Mouse (Mus musculus): ENCODE results near the gene Cyb5rl. TPM values are rescaled to one million over a fixed set of nuclear protein-coding genes. Genes with fewer than 3 reads are reported as not detected.

Gene Cyb5rl
- total and polyA plus RNA-seq, 3 experiments: 12.6 to 25.9 (median 21.9) TPM

DNA sequence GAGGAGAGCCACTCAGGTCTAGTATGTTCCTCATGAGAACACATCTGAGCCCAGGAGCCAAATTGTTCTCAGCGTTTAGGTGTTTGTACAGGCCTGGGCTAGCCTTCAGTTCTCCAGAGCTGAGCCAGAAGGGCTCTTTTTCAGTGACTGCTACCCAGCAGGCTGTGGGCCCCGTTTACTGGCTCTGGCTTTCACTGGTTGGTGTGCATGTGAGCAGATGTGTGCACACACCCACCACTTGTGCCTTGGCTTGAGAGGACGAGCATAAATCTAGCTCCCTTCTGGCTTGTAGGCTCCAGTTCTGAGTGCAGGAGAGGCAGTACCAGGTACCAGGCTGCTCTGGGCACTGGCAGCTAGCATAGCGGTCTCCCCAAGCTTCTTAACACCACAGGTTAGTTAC is 28.5 kb upstream of the Cyb5rl start:
- TF ChIP-seq POLR2A (IDR thresholded peaks at IDR 0.05; ENCODE audit: insufficient read depth, low read depth, low read length): no peak
- no peak for TF ChIP-seq CTCF (IDR thresholded peaks at IDR 0.05)
- TF ChIP-seq EP300 (IDR thresholded peaks at IDR 0.05; ENCODE audit: insufficient read depth, low read depth, low read length): no peak
- Histone ChIP-seq H3K36me3 (ENCODE audit: control insufficient read depth, insufficient read depth, low read length) (no peaks in the 10 kb centered on the region), H3K4me3 (no peak overlapping the region), H3K9ac (ENCODE audit: low read depth, low read length) (no peak overlapping the region), H3K4me1 (ENCODE audit: control insufficient read depth, insufficient read depth, low read length) (no peaks in the 10 kb centered on the region), H3K27ac (no peak overlapping the region), H3K79me2 (replicated peaks; ENCODE audit: control insufficient read depth, insufficient read depth, low read length) (no peaks in the 10 kb centered on the region), H3K27me3 (ENCODE audit: control insufficient read depth, insufficient read depth, low read length) (no peaks in the 10 kb centered on the region)
- no peak for DNase-seq
- 84% methylated on average over 4 of the region's 4 CpGs for WGBS
- intact Hi-C loops (cut with DNase I): no loop called here

DNA sequence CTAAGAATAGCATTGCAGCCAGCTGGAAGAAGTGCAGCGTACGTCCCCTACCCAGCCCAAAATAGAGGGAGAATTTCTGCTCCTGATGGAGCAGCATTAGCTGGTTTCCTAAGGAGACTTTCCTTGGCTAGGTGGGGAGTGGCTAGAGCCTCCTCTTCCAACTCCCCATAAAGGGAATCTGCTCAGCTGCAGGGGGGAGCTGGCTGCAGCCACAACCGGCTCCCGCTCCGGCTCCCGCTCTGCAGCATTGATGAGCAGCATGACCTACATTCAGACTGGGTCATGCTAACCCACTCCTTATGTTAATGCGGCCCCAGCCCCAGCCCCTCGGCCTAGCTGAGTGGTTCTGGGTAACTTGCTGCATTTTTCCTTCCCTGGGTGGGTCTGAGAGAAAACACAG is 27.5 kb upstream of the Cyb5rl start:
- Histone ChIP-seq H3K27ac (no peak overlapping the region), H3K27me3 (ENCODE audit: control insufficient read depth, insufficient read depth, low read length) (no peaks in the 10 kb centered on the region), H3K36me3 (ENCODE audit: control insufficient read depth, insufficient read depth, low read length) (no peaks in the 10 kb centered on the region), H3K9ac (ENCODE audit: low read depth, low read length) (no peak overlapping the region), H3K79me2 (replicated peaks; ENCODE audit: control insufficient read depth, insufficient read depth, low read length) (no peaks in the 10 kb centered on the region), H3K4me1 (ENCODE audit: control insufficient read depth, insufficient read depth, low read length) (no peaks in the 10 kb centered on the region), H3K4me3 (no peak overlapping the region)
- intact Hi-C loops (cut with DNase I): no loop called here
- 79% methylated on average over 8 of the region's 8 CpGs for WGBS
- no peak for TF ChIP-seq POLR2A (IDR thresholded peaks at IDR 0.05; ENCODE audit: insufficient read depth, low read depth, low read length)
- TF ChIP-seq CTCF (IDR thresholded peaks at IDR 0.05): no peak
- TF ChIP-seq EP300 (IDR thresholded peaks at IDR 0.05; ENCODE audit: insufficient read depth, low read depth, low read length): no peak
- no peak for DNase-seq

DNA sequence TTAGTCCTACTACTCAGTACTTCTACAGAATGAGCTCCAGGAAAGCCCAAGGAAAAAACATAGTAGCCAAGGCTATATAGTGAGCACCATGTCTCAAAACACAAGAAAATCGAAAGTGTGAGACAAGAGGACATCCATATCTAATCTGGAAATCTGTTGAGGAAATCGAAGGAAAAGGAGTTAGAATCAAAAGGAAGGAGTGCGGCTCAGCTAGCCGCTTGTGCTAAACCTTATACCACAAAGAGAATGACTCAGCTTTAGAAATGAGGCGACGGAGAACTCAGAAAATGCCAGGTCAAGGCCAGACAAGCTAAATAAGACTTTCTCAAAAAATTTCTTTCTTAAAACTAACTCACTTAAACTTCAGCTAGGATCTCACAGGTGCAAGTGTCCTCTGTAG is 24.5 kb upstream of the Cyb5rl start:
- Histone ChIP-seq H3K79me2 (replicated peaks; ENCODE audit: control insufficient read depth, insufficient read depth, low read length) (no peaks in the 10 kb centered on the region), H3K4me1 (ENCODE audit: control insufficient read depth, insufficient read depth, low read length) (no peaks in the 10 kb centered on the region), H3K4me3 (no peak overlapping the region), H3K9ac (ENCODE audit: low read depth, low read length) (no peak overlapping the region), H3K36me3 (ENCODE audit: control insufficient read depth, insufficient read depth, low read length) (no peaks in the 10 kb centered on the region), H3K27ac (no peak overlapping the region), H3K27me3 (ENCODE audit: control insufficient read depth, insufficient read depth, low read length) (no peaks in the 10 kb centered on the region)
- DNase-seq: no peak
- 72% methylated on average over 6 of the region's 6 CpGs for WGBS
- intact Hi-C loops (cut with DNase I): no loop called here
- no peak for TF ChIP-seq CTCF (IDR thresholded peaks at IDR 0.05)
- TF ChIP-seq POLR2A (IDR thresholded peaks at IDR 0.05; ENCODE audit: insufficient read depth, low read depth, low read length): no peak
- no peak for TF ChIP-seq EP300 (IDR thresholded peaks at IDR 0.05; ENCODE audit: insufficient read depth, low read depth, low read length)

DNA sequence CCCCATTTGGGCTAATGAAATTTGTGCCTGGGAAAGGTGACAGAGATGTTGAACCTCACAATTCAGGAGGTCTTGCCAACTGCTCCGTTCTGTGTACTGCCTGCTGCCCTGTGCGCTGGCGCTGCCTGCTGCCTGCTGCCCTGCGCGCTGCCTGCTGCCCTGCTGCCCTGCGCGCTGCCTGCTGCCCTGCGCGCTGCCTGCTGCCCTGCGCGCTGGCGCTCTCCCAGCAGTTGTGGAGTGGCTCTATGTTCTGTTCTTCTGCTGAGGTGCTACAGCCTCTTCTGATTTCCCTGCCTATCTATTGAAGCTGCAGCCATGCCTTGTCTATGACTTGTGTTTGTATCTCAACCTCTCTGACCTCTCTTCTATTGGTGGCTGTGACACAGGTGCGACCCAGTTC is 21.6 kb upstream of the Cyb5rl start:
- WGBS: 93% methylated on average over 13 of the region's 13 CpGs
- H3K9ac ChIP-seq (ENCODE audit: low read depth, low read length): no peak overlapping the region
- no peaks in the 10 kb centered on the region for H3K27me3 ChIP-seq (ENCODE audit: control insufficient read depth, insufficient read depth, low read length)
- H3K4me1 ChIP-seq (ENCODE audit: control insufficient read depth, insufficient read depth, low read length): no peaks in the 10 kb centered on the region
- H3K79me2 ChIP-seq (replicated peaks; ENCODE audit: control insufficient read depth, insufficient read depth, low read length): no peaks in the 10 kb centered on the region
- TF ChIP-seq CTCF (IDR thresholded peaks at IDR 0.05) (no peak), POLR2A (IDR thresholded peaks at IDR 0.05; ENCODE audit: insufficient read depth, low read depth, low read length) (no peak), EP300 (IDR thresholded peaks at IDR 0.05; ENCODE audit: insufficient read depth, low read depth, low read length) (no peak)
- no peak for DNase-seq
- H3K4me3 ChIP-seq: no peak overlapping the region
- H3K36me3 ChIP-seq (ENCODE audit: control insufficient read depth, insufficient read depth, low read length): no peaks in the 10 kb centered on the region
- intact Hi-C loops (cut with DNase I): no loop called here
- H3K27ac ChIP-seq: no peak overlapping the region

DNA sequence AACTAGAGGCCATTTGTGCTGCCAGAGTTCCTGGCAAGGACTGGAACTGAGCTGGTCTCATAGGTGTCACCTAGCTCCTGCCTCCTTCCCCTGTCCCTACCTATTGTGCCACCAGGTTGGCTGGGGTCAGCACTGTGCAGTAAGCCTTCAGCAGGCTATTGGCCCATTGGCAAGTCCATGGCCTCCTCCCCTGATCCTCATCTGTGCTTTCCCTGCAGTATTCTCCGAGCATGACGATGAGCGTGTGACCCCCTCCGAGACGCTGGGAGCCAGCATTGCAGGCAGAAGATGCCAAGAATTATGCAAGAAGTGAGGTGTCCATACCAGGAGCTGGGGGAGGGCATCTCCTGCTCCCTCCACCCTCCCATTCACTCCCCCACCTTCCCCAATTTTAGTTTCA is 19.0 kb upstream of the Cyb5rl start:
- H3K4me1 ChIP-seq (ENCODE audit: control insufficient read depth, insufficient read depth, low read length): no peaks in the 10 kb centered on the region
- no peak overlapping the region for H3K4me3 ChIP-seq
- H3K27me3 ChIP-seq (ENCODE audit: control insufficient read depth, insufficient read depth, low read length): no peaks in the 10 kb centered on the region
- no peak overlapping the region for H3K9ac ChIP-seq (ENCODE audit: low read depth, low read length)
- no peak overlapping the region for H3K27ac ChIP-seq
- no peaks in the 10 kb centered on the region for H3K79me2 ChIP-seq (replicated peaks; ENCODE audit: control insufficient read depth, insufficient read depth, low read length)
- no peaks in the 10 kb centered on the region for H3K36me3 ChIP-seq (ENCODE audit: control insufficient read depth, insufficient read depth, low read length)
- DNase-seq: no peak
- TF ChIP-seq CTCF (IDR thresholded peaks at IDR 0.05): no peak
- no peak for TF ChIP-seq EP300 (IDR thresholded peaks at IDR 0.05; ENCODE audit: insufficient read depth, low read depth, low read length)
- TF ChIP-seq POLR2A (IDR thresholded peaks at IDR 0.05; ENCODE audit: insufficient read depth, low read depth, low read length): no peak
- intact Hi-C loops (cut with DNase I): no loop called here
- 82% methylated on average over 5 of the region's 5 CpGs for WGBS

DNA sequence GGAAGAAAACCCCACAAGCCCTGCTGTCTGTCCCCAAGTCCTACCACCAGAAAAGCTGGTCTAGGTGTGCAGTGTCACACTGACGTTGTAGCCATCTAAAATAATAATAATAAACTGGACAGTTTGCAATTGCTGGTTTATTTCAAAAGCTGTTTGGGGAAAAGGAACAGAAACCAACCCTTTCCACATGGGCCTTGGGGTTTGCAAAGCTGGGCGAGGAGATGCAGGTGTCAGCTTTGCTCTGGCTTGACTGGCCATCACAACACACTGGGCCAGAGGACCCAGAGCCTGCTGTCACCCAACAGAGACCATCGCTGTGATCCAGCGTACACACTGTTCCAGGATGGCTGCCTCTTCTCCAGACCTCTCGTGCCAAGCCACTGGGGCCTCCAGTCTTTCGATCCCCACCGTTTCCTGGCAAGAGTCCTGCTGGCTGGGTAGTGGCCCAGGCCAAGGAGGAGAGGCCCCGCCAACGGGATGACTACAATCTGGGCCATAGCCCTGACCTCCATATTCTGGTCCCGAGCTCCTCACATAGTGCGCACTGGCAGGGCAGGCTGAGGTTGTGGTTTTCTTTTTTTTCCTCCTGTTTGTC is 18.1 kb upstream of the Cyb5rl start:
- Histone ChIP-seq H3K27me3 (ENCODE audit: control insufficient read depth, insufficient read depth, low read length) (no peaks in the 10 kb centered on the region), H3K27ac (no peak overlapping the region), H3K4me1 (ENCODE audit: control insufficient read depth, insufficient read depth, low read length) (no peaks in the 10 kb centered on the region), H3K4me3 (no peak overlapping the region), H3K36me3 (ENCODE audit: control insufficient read depth, insufficient read depth, low read length) (no peaks in the 10 kb centered on the region), H3K9ac (ENCODE audit: low read depth, low read length) (no peak overlapping the region), H3K79me2 (replicated peaks; ENCODE audit: control insufficient read depth, insufficient read depth, low read length) (no peaks in the 10 kb centered on the region)
- intact Hi-C loops (cut with DNase I): no loop called here
- 70% methylated on average over 11 of the region's 11 CpGs for WGBS
- peak; percentile 58 to 68 for DNase-seq
- TF ChIP-seq CTCF (IDR thresholded peaks at IDR 0.05) (no peak), POLR2A (IDR thresholded peaks at IDR 0.05; ENCODE audit: insufficient read depth, low read depth, low read length) (no peak), EP300 (IDR thresholded peaks at IDR 0.05; ENCODE audit: insufficient read depth, low read depth, low read length) (no peak)
